8 mouse cellular contexts compared by ENCODE assay signal in the genomic region with DNA sequence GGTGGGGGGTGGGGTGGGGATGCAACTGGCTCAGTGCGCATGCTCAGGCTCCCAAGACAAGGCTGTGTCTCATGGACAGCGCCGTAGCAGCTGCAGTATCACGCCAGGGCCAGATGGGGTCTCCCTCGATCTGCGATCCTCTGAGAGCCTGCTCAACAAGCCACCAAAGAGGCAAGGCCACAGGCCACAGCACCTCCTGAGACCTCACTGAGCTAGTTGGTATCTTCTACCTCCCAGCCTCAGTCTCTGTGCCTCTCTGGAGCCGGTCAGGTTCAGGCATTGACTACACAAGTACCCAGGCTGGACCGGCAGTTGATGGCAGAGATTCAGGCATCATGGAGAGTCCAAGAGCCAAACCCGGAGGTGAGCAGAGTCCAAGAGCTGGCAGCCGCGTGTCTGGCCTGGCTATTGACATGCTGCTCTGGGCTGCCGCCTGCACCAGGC. TPM values are rescaled to one million over a fixed set of nuclear protein-coding genes. Genes with fewer than 3 reads are reported as not detected.
A peak's percentile ranks its signal among the peaks of the same experiment; 100 is the strongest.
DNase-seq lines count a peak whose midpoint lies in the region; ATAC-seq and TF ChIP-seq lines count a peak whose summit lies in the region.

No protein-coding gene starts in this region.

- peak; percentile 88 for TF ChIP-seq CTCF in kidney, adult 2 months (conservative IDR thresholded peaks at IDR 0.05; ENCODE audit: insufficient read depth, insufficient read length, low read depth, low read length)

- H3K4me3 ChIP-seq in embryonic facial prominence, embryonic 13.5 days, result no peak overlapping the region
- no peak overlapping the region for H3K4me3 ChIP-seq in kidney, adult 2 months (ENCODE audit: insufficient read depth, low read depth, low read length)
- 0 out of 2 replicates have a peak overlapping the region, but pooled peaks have one; percentile 0 for H3K4me3 ChIP-seq in limb, embryonic 10.5 days
- H3K4me3 ChIP-seq in midbrain, embryonic 16.5 days (ENCODE audit: low read depth, low read length), result no peak overlapping the region
- no peak overlapping the region for H3K4me3 ChIP-seq in stomach, embryonic 14.5 days (ENCODE audit: low read depth, low read length)

- TF ChIP-seq POLR2A in kidney, adult 2 months (IDR thresholded peaks at IDR 0.05; ENCODE audit: low read depth, low read length), result no peak

- H3K9ac ChIP-seq in embryonic facial prominence, embryonic 13.5 days, result peak overlapping the region; percentile 12; the same call in 1 of the 2 replicates
- 0 out of 2 replicates have a peak overlapping the region, but pooled peaks have one; percentile 32 for H3K9ac ChIP-seq in midbrain, embryonic 16.5 days (ENCODE audit: low read depth, low read length)
- H3K9ac ChIP-seq in stomach, embryonic 14.5 days (replicated peaks; ENCODE audit: low read depth, low read length), result no peak overlapping the region

- H3K4me2 ChIP-seq in embryonic facial prominence, embryonic 13.5 days, result peak overlapping the region; percentile 45
- H3K4me2 ChIP-seq in midbrain, embryonic 16.5 days (ENCODE audit: low read length), result peak overlapping the region; percentile 36
- no peak overlapping the region for H3K4me2 ChIP-seq in stomach, embryonic 14.5 days (replicated peaks; ENCODE audit: low read depth, low read length)

- ATAC-seq in embryonic facial prominence, embryonic 13.5 days (ENCODE audit: insufficient number of reproducible peaks, insufficient read depth, low FRiP score, low TSS enrichment, low read depth), result peak; percentile 61; the same call in 1 of the 2 replicates
- ATAC-seq in midbrain, embryonic 16.5 days, result peak; percentile 88
- ATAC-seq in stomach, embryonic 14.5 days (ENCODE audit: insufficient number of reproducible peaks, insufficient read depth, low FRiP score, low read depth), result peak; percentile 62; the same call in 1 of the 2 replicates

- H3K9me3 ChIP-seq in embryonic facial prominence, embryonic 13.5 days, result no peaks in the 10 kb centered on the region
- H3K9me3 ChIP-seq in limb, embryonic 10.5 days (replicated peaks), result no peaks in the 10 kb centered on the region
- H3K9me3 ChIP-seq in midbrain, embryonic 16.5 days (replicated peaks; ENCODE audit: control insufficient read depth, low read length, poor library complexity, severe bottlenecking), result no peaks in the 10 kb centered on the region
- no peaks in the 10 kb centered on the region for H3K9me3 ChIP-seq in stomach, embryonic 14.5 days (ENCODE audit: control insufficient read depth, low read depth, low read length)

- 29% methylated on average over 12 of the region's 12 CpGs for WGBS in embryonic facial prominence, embryonic 13.5 days
- WGBS in kidney, adult 2 months, result 20% methylated on average over 12 of the region's 12 CpGs
- 28% methylated on average over 12 of the region's 12 CpGs for WGBS in limb, embryonic 10.5 days
- WGBS in midbrain, embryonic 16.5 days, result 24% methylated on average over 12 of the region's 12 CpGs
- 25% methylated on average over 12 of the region's 12 CpGs for WGBS in stomach, embryonic 14.5 days

- H3K36me3 ChIP-seq in embryonic facial prominence, embryonic 13.5 days, result no peaks in the 10 kb centered on the region
- H3K36me3 ChIP-seq in kidney, adult 2 months (ENCODE audit: control insufficient read depth, insufficient read depth, low read length), result no peaks in the 10 kb centered on the region
- H3K36me3 ChIP-seq in limb, embryonic 10.5 days, result no peaks in the 10 kb centered on the region
- no peaks in the 10 kb centered on the region for H3K36me3 ChIP-seq in midbrain, embryonic 16.5 days (ENCODE audit: control insufficient read depth, insufficient read depth, low read length)
- H3K36me3 ChIP-seq in stomach, embryonic 14.5 days (ENCODE audit: control insufficient read depth, insufficient read depth, low read length), result no peaks in the 10 kb centered on the region

- peak; percentile 50 for DNase-seq in 3134 (ENCODE audit: extremely low read depth, insufficient read length, low spot score)
- peak; percentile 43 to 69 for DNase-seq in adrenal gland, postnatal 4 days (ENCODE audit: low spot score in 2 of 2)
- peak; percentile 62 for DNase-seq in heart, adult 8-10 months (ENCODE audit: low spot score)
- peak; percentile 89 for DNase-seq in kidney, adult 2 months
- DNase-seq in limb, embryonic 10.5 days (ENCODE audit: low spot score), result peak; percentile 88

- H3K4me1 ChIP-seq in embryonic facial prominence, embryonic 13.5 days, result peaks cover 14% of the 10 kb centered on the region
- H3K4me1 ChIP-seq in kidney, adult 2 months (ENCODE audit: control insufficient read depth, insufficient read depth, low read length), result no peaks in the 10 kb centered on the region
- H3K4me1 ChIP-seq in limb, embryonic 10.5 days, result peaks cover 30% of the 10 kb centered on the region
- peaks cover 15% of the 10 kb centered on the region for H3K4me1 ChIP-seq in midbrain, embryonic 16.5 days (ENCODE audit: control insufficient read depth, insufficient read depth, low read length)
- H3K4me1 ChIP-seq in stomach, embryonic 14.5 days (ENCODE audit: control insufficient read depth, insufficient read depth, low read length), result 0 out of 2 replicates have a peak, but pooled peaks cover 4% of the 10 kb centered on the region

- peaks cover 27% of the 10 kb centered on the region for H3K27me3 ChIP-seq in embryonic facial prominence, embryonic 13.5 days
- no peaks in the 10 kb centered on the region for H3K27me3 ChIP-seq in kidney, adult 2 months (replicated peaks; ENCODE audit: control insufficient read depth, insufficient read depth, low read length)
- H3K27me3 ChIP-seq in limb, embryonic 10.5 days (ENCODE audit: low read depth, poor library complexity, severe bottlenecking), result peaks cover 66% of the 10 kb centered on the region
- no peaks in the 10 kb centered on the region for H3K27me3 ChIP-seq in midbrain, embryonic 16.5 days (ENCODE audit: control insufficient read depth, insufficient read depth, low read depth, low read length)
- no peaks in the 10 kb centered on the region for H3K27me3 ChIP-seq in stomach, embryonic 14.5 days (ENCODE audit: control insufficient read depth, insufficient read depth, low read length)

- no peak overlapping the region for H3K27ac ChIP-seq in embryonic facial prominence, embryonic 13.5 days
- H3K27ac ChIP-seq in kidney, adult 2 months (ENCODE audit: insufficient read depth, low read depth, low read length), result no peak overlapping the region
- H3K27ac ChIP-seq in limb, embryonic 10.5 days, result no peak overlapping the region
- H3K27ac ChIP-seq in midbrain, embryonic 16.5 days (ENCODE audit: low read length), result peak overlapping the region; percentile 76
- H3K27ac ChIP-seq in stomach, embryonic 14.5 days (ENCODE audit: low read length), result no peak overlapping the region

RNA-seq across cellular contexts. Expression of gene Jph3, which starts 11.4 kb away (rescaled TPM):
- 1 to 10 TPM; 5.0 to 5.8 TPM for total RNA-seq in adrenal gland, postnatal 4 days (2021)
- 2.0 and 2.4 TPM in 2 replicates for polyA plus RNA-seq in embryonic facial prominence, embryonic 13.5 days (2015; fragmentation: Nextera tagmentation; extraction: Ambion mirVana)
- under 1 TPM in 1 of 4 experiments, not detected in 3; 0.16 TPM for total RNA-seq in heart, adult 8-10 months (2022)
- polyA plus RNA-seq in kidney, adult 2 months (2012; rRNA removed), result 0.07 and 0.20 TPM in 2 replicates
- polyA plus RNA-seq in limb, embryonic 10.5 days (2016; fragmentation: Nextera tagmentation; extraction: Ambion mirVana), result 0.65 and 0.69 TPM in 2 replicates
- 105 and 106 TPM in 2 replicates for polyA plus RNA-seq in midbrain, embryonic 16.5 days (2015; fragmentation: Nextera tagmentation; extraction: Ambion mirVana)
- polyA plus RNA-seq in stomach, embryonic 14.5 days (2014; fragmentation: Nextera tagmentation; extraction: Ambion mirVana), result 3.4 and 3.6 TPM in 2 replicates

Comparison
In these comparisons a context has a peak if more than half of its experiments do, and no peak if none do; other contexts are left out.
1. RNA of gene Jph3, which starts 11.4 kb away (polyA plus RNA-seq): 105 to 106 TPM in midbrain, embryonic 16.5 days; 3.4 to 3.6 TPM in stomach, embryonic 14.5 days, 2.0 to 2.4 TPM in embryonic facial prominence, embryonic 13.5 days, 0.65 to 0.69 TPM in limb, embryonic 10.5 days and 0.07 to 0.20 TPM in kidney, adult 2 months; every median in the first group is over 10 times any median in the second.
2. Peak in every context shown above with its lines, with median percentiles within 50 percentile points of each other: DNase-seq and ATAC-seq.